Mouse (Mus musculus) urinary bladder, postnatal 36 days (tissue): ENCODE measurements around the gene Arl6ip5.

Experiments used
- DNase-seq, 2 experiments: peaks; one replicate each; pipeline ENCODE4 v3.0.0; 2022; ENCODE audit warnings: low spot score in 2 of 2, mixed read lengths in 1 of 2

The Arl6ip5 gene

DNA sequence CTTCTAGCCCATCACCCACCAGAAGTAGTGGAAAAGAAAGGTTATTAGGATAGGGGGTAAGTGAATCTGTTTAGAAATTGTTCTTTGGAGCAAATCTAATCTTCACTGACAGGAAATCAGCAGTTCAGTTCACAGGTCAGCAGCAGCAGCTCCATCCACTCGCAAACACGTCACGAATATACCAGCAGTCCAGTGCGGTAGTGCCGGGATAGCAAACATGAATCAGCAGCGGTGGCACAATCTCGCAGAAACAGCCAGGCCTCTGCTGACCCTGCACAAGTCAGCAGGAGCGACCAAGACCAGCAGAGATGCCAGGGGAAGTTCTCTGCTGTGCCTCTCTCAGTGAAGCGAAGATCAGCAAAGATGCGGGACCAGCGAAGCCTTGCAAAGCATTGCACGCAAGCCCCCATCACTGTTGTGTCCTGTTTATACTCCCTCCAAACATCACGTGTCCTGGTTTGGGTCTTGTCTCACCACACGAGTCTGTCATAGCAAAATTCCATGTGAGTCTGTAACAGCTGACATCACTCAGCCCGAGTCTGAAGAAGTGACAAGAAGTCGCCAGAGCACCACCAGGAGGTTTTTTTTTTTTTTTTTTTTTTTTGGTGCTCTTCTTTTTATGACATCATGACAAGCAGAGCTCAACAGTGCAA, 62.7 kb downstream of the Arl6ip5 start:
- DNase-seq = no peak

DNA sequence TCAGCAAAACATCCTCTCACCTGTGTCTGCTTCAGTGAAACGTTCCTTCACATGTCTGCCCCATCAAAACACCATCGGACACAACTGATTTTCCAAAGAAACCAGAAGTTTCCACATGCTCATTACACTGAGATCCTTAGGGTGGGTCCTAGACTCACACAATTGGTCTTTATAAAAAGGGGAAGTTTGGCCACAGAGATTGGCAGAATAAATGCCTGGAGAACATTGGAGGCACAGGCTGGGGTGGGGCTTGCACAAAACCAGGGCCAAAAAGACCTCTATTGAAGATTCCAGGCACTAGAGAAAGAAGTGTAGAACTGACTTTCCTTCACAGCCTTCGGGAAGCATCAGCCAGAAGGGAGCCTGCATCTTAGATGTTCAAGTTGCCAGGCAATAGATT, 63.3 kb downstream of the Arl6ip5 start:
- no peak for DNase-seq

DNA sequence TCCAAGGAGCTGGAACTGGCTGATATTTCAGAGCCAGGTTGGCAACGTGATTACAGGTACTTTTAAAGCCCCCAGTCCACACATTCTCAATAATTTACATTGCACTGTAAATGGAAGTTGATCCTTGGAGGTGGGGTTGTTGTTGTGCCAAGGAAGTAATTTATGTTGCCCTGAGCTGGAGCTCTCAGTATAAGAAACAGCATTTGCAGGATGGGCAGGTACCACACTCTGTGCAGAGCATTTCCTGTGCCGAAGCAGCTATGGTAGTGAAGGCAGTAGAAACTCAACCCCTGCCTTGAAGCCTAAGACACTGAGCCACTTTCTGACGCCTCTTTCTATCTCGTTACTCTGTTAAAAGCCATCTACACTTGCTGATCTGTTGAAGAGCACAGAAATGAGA, 65.3 kb downstream of the Arl6ip5 start:
- DNase-seq = no peak

DNA sequence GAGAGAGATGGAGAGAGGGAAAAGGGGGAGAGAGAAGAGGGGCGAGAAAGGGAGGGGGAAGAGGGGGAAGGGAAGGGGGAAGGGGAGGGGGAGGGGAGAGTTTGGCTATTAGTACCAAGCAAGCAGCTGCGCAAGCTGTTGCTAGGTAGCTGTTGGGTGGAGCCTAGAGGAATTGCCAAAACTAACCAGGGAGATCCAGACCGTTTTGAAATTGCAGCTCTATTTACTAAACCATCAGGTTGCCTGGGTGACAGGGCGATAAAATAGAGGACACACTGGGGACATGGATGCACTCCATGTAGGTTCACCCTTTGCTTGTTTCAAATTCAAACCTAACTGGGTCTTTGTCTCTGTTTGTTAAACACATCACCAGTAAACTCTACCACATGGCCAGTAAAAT, 65.9 kb downstream of the Arl6ip5 start:
- DNase-seq = peak in 1 of 2 experiments; percentile 51

DNA sequence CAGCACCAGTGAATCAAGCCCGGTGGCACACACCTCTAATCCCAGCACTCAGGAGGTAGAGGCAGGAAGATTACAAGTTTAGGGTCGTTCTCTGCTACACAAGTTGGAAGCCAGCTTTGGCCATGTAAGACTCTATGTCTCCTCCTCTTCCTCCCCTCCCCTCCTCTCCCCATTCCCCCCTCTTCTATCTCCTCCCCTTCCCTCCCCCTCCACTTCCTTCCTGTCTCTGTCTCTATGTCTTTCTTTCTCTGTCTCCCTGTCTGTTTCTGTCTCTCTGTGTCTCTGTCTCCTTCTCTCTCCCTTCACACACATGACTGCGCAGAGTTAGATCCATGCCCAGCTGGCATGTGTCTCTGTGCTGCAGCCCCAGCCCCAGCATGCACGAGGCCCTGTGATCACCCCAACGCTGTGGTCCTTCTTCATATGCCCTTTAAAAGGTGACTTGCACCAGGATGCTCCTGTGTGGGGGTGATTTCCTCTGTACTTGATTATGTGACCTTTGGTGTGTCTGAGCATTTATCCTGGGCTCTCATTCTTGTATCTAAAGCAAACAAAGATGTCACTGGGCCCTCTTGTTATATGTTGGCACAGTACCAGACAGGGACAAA, 66.5 kb downstream of the Arl6ip5 start:
- no peak for DNase-seq

DNA sequence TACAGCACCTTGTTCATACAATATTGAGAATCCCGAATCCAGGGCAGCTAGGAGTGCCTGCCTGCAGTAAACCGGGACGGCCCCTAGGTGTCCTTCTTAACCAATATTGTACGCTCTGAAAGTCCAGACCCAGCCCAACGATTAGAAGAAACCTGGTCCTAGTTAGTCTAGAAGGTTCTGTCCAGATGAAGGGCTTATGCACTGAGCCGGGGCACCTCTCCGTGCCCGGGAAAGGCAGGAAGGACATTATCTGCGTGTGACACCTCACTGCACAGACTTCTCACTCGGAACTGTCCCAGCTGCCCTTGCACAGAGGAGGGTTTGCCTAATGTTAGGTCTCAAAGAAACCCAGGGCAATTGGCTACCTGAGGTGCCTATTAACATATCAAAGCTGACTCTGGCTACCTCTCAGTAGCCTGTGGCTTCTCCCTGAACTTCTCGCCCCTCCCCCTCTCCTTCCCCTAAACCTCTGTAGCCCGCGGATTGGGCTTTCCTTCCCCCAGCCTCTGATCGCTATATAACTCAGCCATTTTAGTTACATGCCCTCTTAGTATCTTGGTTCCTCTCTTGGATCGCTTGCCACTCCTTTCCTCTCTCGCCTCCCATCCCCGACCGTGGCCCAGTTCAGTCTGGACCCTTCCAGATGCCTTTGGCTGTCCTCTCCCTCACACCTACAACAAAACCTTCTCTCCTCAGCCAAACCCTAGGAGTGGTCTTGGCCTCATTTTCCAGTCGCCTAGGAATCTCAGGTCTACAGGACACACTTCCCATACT, 67.7 kb downstream of the Arl6ip5 start:
- peak; percentile 71 to 81 for DNase-seq

DNA sequence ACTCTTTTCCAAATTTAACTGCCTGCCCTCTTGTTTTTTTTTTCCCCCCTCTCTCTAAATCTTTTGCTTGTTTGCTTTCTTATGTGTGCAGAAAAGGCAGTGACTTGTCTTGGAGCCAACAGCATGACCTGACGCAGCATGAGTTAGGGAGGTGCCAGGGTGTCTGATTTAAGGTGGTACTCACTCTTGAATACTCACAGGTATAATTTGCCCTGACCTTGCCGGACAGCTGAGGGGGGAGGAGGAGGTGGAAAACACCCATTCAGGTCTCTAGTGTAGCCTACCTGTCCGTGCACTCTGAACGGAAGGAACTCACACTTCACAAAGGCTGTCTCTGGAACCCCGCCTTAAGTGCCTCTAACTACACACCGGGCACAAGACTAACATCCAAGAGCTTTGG, 68.4 kb downstream of the Arl6ip5 start:
- peak; percentile 36 to 43 for DNase-seq
